Mouse (Mus musculus) embryo, embryonic 10 days (tissue): ENCODE measurements around the gene Kdm4d.
A peak's percentile ranks its signal among the peaks of the same experiment; 100 is the strongest.
"Not testable (repeated sequence)": the region's sequence is repeated elsewhere in the genome, so short reads cannot be mapped to it uniquely, and the experiment has no call there.

Experiments
- DNase-seq: peaks from one replicate; pipeline ENCODE4 v3.0.0-alpha.2; 2015; ENCODE audit warnings: low spot score

The Kdm4d gene

GRCm38 (mm10) chr9:14451120-14451519 is 49.2 kb downstream of the Kdm4d start:
- not testable (repeated sequence) for DNase-seq

DNA sequence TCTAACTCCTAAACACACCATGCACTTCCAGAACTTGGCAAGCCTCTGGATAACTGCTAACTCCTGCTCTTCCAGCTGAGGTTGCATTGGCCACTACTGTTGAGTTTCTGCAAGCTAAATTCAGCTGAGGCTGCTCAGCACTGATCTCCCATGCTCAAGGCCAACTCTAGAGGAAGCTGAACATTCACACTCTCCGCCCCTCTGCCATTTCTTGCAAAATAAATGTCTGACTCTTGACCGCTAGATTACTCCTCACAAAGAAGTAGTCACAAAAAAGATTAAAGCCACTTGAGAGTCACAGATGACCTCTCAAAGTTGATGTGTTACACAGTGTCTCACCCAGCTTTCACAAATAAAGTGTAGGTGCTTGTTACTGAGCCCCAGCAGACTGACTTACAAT is 53.2 kb downstream of the Kdm4d start:
- DNase-seq: not testable (repeated sequence)

DNA sequence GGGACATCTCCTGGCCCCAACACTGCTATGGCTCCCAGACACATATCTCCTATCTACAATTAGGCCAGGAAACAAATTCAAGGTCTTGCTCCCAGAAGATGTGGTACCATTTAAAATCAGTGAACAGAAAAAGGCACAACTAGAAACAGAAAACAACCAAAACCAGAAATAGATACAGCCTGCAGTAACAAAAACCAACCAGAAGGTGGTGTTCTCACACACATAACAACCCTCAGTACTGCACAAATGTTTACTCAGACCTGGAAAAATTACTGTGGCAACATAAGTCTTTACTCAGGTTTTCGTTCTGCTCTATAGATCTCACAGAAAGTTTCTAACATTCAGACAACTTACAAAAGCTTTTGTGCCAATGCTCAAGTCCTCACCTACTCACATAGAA is 59.9 kb downstream of the Kdm4d start:
- no peak for DNase-seq

DNA sequence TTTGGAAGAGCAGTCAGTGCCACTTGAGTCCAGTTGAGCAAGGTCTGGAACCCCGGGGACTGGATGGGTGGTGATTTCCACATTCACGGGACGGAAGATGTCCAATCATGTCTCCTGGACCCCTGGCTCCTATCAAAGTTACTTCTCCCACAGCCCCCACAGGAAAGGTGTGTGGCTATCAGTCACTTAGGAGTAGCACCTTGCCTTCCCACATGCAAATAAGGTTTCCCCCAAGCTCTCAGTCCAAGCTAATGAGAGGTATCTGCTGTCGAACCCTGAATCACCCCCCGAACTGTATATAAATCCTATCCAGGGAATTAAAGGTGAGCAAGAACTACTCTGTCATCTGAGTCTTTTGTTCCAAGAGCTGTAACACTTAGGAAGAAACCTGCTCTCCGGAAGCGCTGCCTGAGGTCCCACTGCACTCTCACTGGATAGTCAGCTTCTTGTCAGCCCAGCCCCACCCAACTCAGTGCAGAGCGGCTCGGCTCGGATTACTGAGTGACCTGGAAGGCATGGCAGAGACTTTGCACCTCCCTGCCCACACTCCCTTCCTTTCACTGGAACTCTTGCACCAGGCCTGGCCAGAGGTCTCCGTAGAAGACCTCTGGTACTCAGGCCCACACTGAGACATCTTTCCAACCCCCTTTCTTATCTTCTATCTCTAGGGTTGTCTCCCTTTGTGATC is 66.9 kb downstream of the Kdm4d start:
- DNase-seq: peak; percentile 39
